Mouse (Mus musculus): ENCODE results near the gene Atp4a.
"Not testable (repeated sequence)": the region's sequence is repeated elsewhere in the genome, so short reads cannot be mapped to it uniquely, and the experiment has no call there.

DNA sequence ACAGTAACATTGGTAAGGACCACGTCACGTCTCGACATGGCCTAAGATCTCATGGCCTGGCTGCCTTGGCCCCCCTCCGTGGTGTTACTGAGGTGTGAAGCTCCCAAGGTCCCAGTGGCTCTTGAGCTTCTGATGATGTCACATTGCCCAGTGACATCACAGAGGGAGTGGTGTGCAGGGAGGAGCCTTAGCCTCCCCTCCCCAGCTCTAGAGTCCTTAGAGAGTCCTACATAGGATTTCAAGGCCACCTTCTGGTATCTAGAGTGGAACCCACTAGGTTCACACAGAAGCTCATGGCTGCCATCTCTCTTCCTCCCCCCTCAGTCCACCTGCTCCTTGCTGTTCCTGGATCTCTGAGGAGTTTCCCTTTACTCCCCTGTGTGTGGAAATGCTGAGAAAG is 31.6 kb downstream of the Atp4a start, which contains the start of gene Gapdhs:
- TF ChIP-seq POLR2A (IDR thresholded peaks at IDR 0.05; ENCODE audit: low read depth, low read length); CTCF (IDR thresholded peaks at IDR 0.05; ENCODE audit: extremely low read depth, insufficient read length, insufficient replicate concordance, low read depth, low read length): not testable (repeated sequence)

Data from small intestine, adult 2 months (tissue).